Mouse (Mus musculus) layer of hippocampus, adult 2 months (tissue): Measurements from ENCODE around the gene Cyp2d22. TPM values are rescaled to one million over a fixed set of nuclear protein-coding genes. Genes with fewer than 3 reads are reported as not detected.
"Not testable (repeated sequence)": the region's sequence is repeated elsewhere in the genome, so short reads cannot be mapped to it uniquely, and the experiment has no call there.

Source experiments
- DNase-seq, 2 experiments: peaks; one replicate each; pipeline ENCODE4 v3.0.0; 2022; ENCODE audit warnings: low spot score in 2 of 2
- H3K27ac ChIP-seq: fragments of 200-600 bp; 2 replicates; pipeline ENCODE4 v1.8.1; 2022
- H3K4me3 ChIP-seq: fragments of 200-600 bp; 2 replicates; pipeline ENCODE4 v1.8.1; 2022; ENCODE audit warnings: mild to moderate bottlenecking
- CTCF ChIP-seq: fragments of 200-600 bp; conservative IDR thresholded peaks from 2 replicates; pipeline ENCODE4 v1.8.1; 2022; ENCODE audit warnings: antibody characterized with exemption, mild to moderate bottlenecking, moderate library complexity
- total RNA-seq, 2 experiments: library from RNA; stranded (reverse); gene quantifications; 2 replicates each; pipeline ENCODE4 v1.2.3; 2021

Cyp2d22 gene
- total RNA-seq, 2 experiments from 2014 or later, result 43.0 to 53.8 TPM

- TF ChIP-seq CTCF, result no peak
- Histone ChIP-seq H3K4me3 (no peak overlapping the region), H3K27ac (no peak overlapping the region)
- DNase-seq, result no peak
Observed at GRCm38 (mm10) chr15:82385729-82386128, 5.7 kb upstream of the Cyp2d22 start.

- peak overlapping the region; percentile 83; the same call in 1 of the 2 replicates for H3K27ac ChIP-seq
- no peak for DNase-seq
- TF ChIP-seq CTCF, result no peak
- H3K4me3 ChIP-seq, result no peak overlapping the region
Observed at GRCm38 (mm10) chr15:82382441-82382840, 2.4 kb upstream of the Cyp2d22 start.

GRCm38 (mm10) chr15:82380714-82381062 is 628 bp upstream of the Cyp2d22 start:
- DNase-seq, result no peak
- TF ChIP-seq CTCF, result no peak
- Histone ChIP-seq H3K27ac (peak overlapping the region; percentile 83), H3K4me3 (peak overlapping the region; percentile 50)

- no peak for TF ChIP-seq CTCF
- DNase-seq, result no peak
- H3K4me3 ChIP-seq, result peak overlapping the region; percentile 58
- peak overlapping the region; percentile 92 for H3K27ac ChIP-seq
Observed at GRCm38 (mm10) chr15:82379511-82379870, 569 bp downstream of the Cyp2d22 start.

- DNase-seq, result no peak
- Histone ChIP-seq H3K27ac (peak overlapping the region; percentile 92), H3K4me3 (peak overlapping the region; percentile 58)
- TF ChIP-seq CTCF, result no peak
Observed at GRCm38 (mm10) chr15:82378261-82379180, 1.5 kb downstream of the Cyp2d22 start.

GRCm38 (mm10) chr15:82377701-82378100 is 2.4 kb downstream of the Cyp2d22 start:
- no peak for TF ChIP-seq CTCF
- DNase-seq, result no peak
- no peak overlapping the region; the same call in 1 of the 2 replicates for H3K4me3 ChIP-seq
- H3K27ac ChIP-seq, result peak overlapping the region; percentile 92

GRCm38 (mm10) chr15:82376393-82377138 is 3.5 kb downstream of the Cyp2d22 start:
- Histone ChIP-seq H3K27ac (peak overlapping the region; percentile 92), H3K4me3 (no peak overlapping the region; the same call in 1 of the 2 replicates)
- TF ChIP-seq CTCF, result no peak

GRCm38 (mm10) chr15:82375855-82376254 is 4.2 kb downstream of the Cyp2d22 start:
- no peak for TF ChIP-seq CTCF
- H3K27ac ChIP-seq, result peak overlapping the region; percentile 92
- DNase-seq, result no peak

More at GRCm38 (mm10) chr15:82376393-82377138, 3.5 kb downstream of the Cyp2d22 start:
- peak; percentile 59 to 78 for DNase-seq

GRCm38 (mm10) chr15:82374437-82374836 is 5.6 kb downstream of the Cyp2d22 start:
- DNase-seq, result no peak
- Histone ChIP-seq H3K4me3 (no peak overlapping the region), H3K27ac (no peak overlapping the region)
- no peak for TF ChIP-seq CTCF

More at GRCm38 (mm10) chr15:82375855-82376254, 4.2 kb downstream of the Cyp2d22 start:
- no peak overlapping the region; the same call in 1 of the 2 replicates for H3K4me3 ChIP-seq

GRCm38 (mm10) chr15:82372991-82373390 is 7.1 kb downstream of the Cyp2d22 start:
- DNase-seq, result no peak
- no peak for TF ChIP-seq CTCF
- no peak overlapping the region for H3K4me3 ChIP-seq

GRCm38 (mm10) chr15:82372446-82372845 is 7.6 kb downstream of the Cyp2d22 start:
- no peak for TF ChIP-seq CTCF
- no peak for DNase-seq
- Histone ChIP-seq H3K4me3 (no peak overlapping the region), H3K27ac (no peak overlapping the region)

More at GRCm38 (mm10) chr15:82372991-82373390, 7.1 kb downstream of the Cyp2d22 start:
- no peak overlapping the region for H3K27ac ChIP-seq

- TF ChIP-seq CTCF, result no peak
- no peak for DNase-seq
- Histone ChIP-seq H3K27ac (no peak overlapping the region), H3K4me3 (no peak overlapping the region)
Observed at GRCm38 (mm10) chr15:82368851-82369250, 11.2 kb downstream of the Cyp2d22 start.

- no peak for TF ChIP-seq CTCF
- Histone ChIP-seq H3K4me3 (no peak overlapping the region), H3K27ac (no peak overlapping the region)
- DNase-seq, result no peak
Observed at GRCm38 (mm10) chr15:82368146-82368545, 11.9 kb downstream of the Cyp2d22 start.

- H3K27ac ChIP-seq, H3K4me3 ChIP-seq, DNase-seq: not testable (repeated sequence)
Observed at GRCm38 (mm10) chr15:82364561-82364960, 15.5 kb downstream of the Cyp2d22 start.

GRCm38 (mm10) chr15:82363801-82364200 is 16.3 kb downstream of the Cyp2d22 start:
- not testable (repeated sequence) for DNase-seq, H3K27ac ChIP-seq, H3K4me3 ChIP-seq
